Mouse (Mus musculus): ENCODE measurements at regions not wholly inside any gene's neighbourhood (a gene's known extent, or its start where the extent isn't known, plus 50 kb on each side); places are given as distances from the start of the nearest gene placed in this dataset.

DNA sequence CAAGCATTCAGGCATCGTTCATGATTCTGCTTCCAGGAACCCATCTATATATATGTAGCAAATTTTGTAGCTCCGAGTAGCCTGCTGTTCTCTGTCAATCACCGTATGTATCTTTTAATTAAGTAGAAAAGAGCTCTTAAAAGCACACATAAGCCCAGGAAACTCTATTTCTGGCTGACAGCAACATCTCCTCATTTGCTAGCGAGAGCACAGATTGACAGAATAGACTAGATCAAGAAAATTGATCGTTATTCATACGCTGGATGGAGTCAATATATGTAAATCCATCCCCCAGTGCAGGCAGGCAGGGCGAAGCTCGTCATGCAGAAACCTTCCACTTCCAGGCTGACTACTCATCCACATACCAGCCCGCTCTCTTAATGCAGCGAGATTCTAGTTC lies 185.6 kb downstream of the Tmem26 start:
- no peaks in the 10 kb centered on the region for H3K36me3 ChIP-seq (ENCODE audit: control insufficient read depth)

GRCm38 (mm10) chr10:68916147-68916546 lies 192.7 kb downstream of the Tmem26 start:
- TF ChIP-seq TAL1 (IDR thresholded peaks at IDR 0.05; ENCODE audit: low read length): no peak
- TF ChIP-seq GATA1 (IDR thresholded peaks at IDR 0.05; ENCODE audit: low read length): no peak
- no peaks in the 10 kb centered on the region for H3K4me1 ChIP-seq (ENCODE audit: control insufficient read depth)
- H3K4me3 ChIP-seq (replicated peaks): no peak overlapping the region
- H3K9me3 ChIP-seq (ENCODE audit: control insufficient read depth, low read length): peaks cover 10% of the 10 kb centered on the region
- no peaks in the 10 kb centered on the region for H3K27me3 ChIP-seq (ENCODE audit: control insufficient read depth)
- H3K36me3 ChIP-seq (ENCODE audit: control insufficient read depth): no peaks in the 10 kb centered on the region

More for the DNA sequence above, 185.6 kb downstream of the Tmem26 start:
- TF ChIP-seq TAL1 (IDR thresholded peaks at IDR 0.05; ENCODE audit: low read length) (no peak), GATA1 (IDR thresholded peaks at IDR 0.05; ENCODE audit: low read length) (no peak)
- Histone ChIP-seq H3K9me3 (ENCODE audit: control insufficient read depth, low read length) (peaks cover 5% of the 10 kb centered on the region; the same call in 1 of the 2 replicates), H3K4me3 (replicated peaks) (no peak overlapping the region), H3K27me3 (ENCODE audit: control insufficient read depth) (no peaks in the 10 kb centered on the region), H3K4me1 (ENCODE audit: control insufficient read depth) (no peaks in the 10 kb centered on the region)

DNA sequence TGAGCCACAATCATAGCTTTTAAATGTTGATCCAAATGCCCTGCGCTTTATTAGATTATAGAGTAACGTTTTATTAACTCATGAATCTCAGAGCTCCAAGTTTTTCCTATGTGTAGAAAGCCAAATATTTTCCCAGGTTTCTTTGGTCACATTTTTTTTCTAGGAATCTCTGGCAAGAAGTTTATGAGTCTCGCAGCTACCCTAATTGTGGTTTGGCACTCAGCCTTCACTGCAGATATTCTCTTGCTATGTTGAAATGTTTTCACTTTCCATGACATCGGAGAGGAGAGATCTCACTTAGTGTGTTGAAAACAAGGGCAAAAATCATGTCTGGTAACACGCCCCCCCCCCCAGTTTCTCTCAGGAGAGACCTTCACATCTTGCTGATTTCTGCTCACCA lies 212.4 kb downstream of the Tmem26 start:
- H3K36me3 ChIP-seq (ENCODE audit: control insufficient read depth): no peaks in the 10 kb centered on the region
- no peak overlapping the region for H3K4me3 ChIP-seq (replicated peaks)
- TF ChIP-seq GATA1 (IDR thresholded peaks at IDR 0.05; ENCODE audit: low read length) (no peak), TAL1 (IDR thresholded peaks at IDR 0.05; ENCODE audit: low read length) (no peak)
- H3K4me1 ChIP-seq (ENCODE audit: control insufficient read depth): no peaks in the 10 kb centered on the region
- no peaks in the 10 kb centered on the region for H3K27me3 ChIP-seq (ENCODE audit: control insufficient read depth)
- peaks cover 32% of the 10 kb centered on the region for H3K9me3 ChIP-seq (ENCODE audit: control insufficient read depth, low read length)

DNA sequence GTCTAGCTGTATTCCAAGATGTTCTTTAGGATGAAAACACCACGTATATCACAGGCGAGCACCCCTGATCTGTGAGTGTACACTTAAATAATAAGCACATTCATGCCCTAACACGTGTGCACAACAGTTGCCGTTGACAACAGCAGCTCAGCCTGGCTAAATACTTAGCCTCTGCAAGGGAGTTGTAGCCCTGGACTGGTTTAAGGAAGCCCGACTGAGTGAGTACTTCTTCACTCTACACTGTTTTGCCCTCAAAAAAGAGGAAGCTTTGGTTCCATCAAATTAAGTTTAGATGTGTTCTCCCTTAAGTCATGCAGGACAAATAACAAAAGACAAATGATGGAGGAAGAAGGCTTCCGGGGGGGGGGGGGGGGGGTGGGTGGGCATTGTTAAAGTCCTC lies 208.0 kb upstream of the Rhobtb1 start:
- Histone ChIP-seq H3K4me1 (ENCODE audit: control insufficient read depth) (no peaks in the 10 kb centered on the region), H3K36me3 (ENCODE audit: control insufficient read depth) (no peaks in the 10 kb centered on the region), H3K9me3 (ENCODE audit: control insufficient read depth, low read length) (peaks cover 17% of the 10 kb centered on the region), H3K27me3 (ENCODE audit: control insufficient read depth) (no peaks in the 10 kb centered on the region), H3K4me3 (replicated peaks) (no peak overlapping the region)
- no peak for TF ChIP-seq TAL1 (IDR thresholded peaks at IDR 0.05; ENCODE audit: low read length)
- TF ChIP-seq GATA1 (IDR thresholded peaks at IDR 0.05; ENCODE audit: low read length): no peak

- Histone ChIP-seq H3K4me3 (replicated peaks) (no peak overlapping the region), H3K9me3 (ENCODE audit: control insufficient read depth, low read length) (peaks cover 14% of the 10 kb centered on the region; the same call in 1 of the 2 replicates), H3K4me1 (ENCODE audit: control insufficient read depth) (no peaks in the 10 kb centered on the region)
Measured at GRCm38 (mm10) chr10:68956539-68956938, 194.7 kb upstream of the Rhobtb1 start.

DNA sequence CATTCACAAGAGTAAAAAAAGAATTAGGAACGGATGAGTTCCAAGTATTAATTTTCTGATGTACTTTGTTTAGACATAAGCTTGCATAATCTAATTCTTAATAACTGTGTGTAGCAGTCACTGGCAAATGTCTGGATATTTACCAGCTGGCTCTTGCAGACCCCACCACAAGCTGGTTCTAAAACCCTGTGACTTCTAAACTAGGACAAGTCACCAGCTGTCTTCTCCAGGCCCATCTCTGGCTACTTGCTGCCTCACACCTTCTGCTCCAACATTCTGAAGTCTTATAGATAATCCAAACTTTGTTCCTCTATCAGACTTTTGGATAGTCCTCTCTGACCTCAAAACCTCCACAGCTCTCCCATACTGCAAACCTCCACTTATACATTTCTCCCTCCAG lies 189.9 kb upstream of the Rhobtb1 start:
- Histone ChIP-seq H3K27me3 (ENCODE audit: control insufficient read depth) (no peaks in the 10 kb centered on the region), H3K4me3 (replicated peaks) (no peak overlapping the region), H3K4me1 (ENCODE audit: control insufficient read depth) (no peaks in the 10 kb centered on the region), H3K36me3 (ENCODE audit: control insufficient read depth) (no peaks in the 10 kb centered on the region), H3K9me3 (ENCODE audit: control insufficient read depth, low read length) (peaks cover 27% of the 10 kb centered on the region)
- TF ChIP-seq GATA1 (IDR thresholded peaks at IDR 0.05; ENCODE audit: low read length) (no peak), TAL1 (IDR thresholded peaks at IDR 0.05; ENCODE audit: low read length) (no peak)

More at GRCm38 (mm10) chr10:68956539-68956938, 194.7 kb upstream of the Rhobtb1 start:
- H3K27me3 ChIP-seq (ENCODE audit: control insufficient read depth): no peaks in the 10 kb centered on the region
- H3K36me3 ChIP-seq (ENCODE audit: control insufficient read depth): no peaks in the 10 kb centered on the region
- no peak for TF ChIP-seq TAL1 (IDR thresholded peaks at IDR 0.05; ENCODE audit: low read length)
- no peak for TF ChIP-seq GATA1 (IDR thresholded peaks at IDR 0.05; ENCODE audit: low read length)

DNA sequence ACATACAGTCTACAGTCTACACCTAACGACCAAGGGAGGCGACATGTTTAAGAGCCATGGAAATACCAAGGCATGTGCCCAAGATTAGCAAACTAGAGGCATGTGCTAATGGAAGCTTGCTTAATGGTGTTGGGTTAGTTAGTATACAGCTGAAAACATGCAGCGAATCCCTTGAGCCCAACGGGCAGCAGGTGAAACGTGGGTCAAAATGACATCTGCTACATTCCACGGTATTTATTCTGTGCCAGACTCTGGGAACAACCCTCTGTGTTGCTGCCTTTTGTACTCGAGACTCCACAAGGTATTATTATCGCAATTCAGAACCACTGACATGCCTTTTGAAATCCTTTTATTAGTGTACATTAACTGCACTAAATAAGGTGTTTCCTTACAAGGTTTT lies 188.1 kb upstream of the Rhobtb1 start:
- no peaks in the 10 kb centered on the region for H3K27me3 ChIP-seq (ENCODE audit: control insufficient read depth)
- H3K4me1 ChIP-seq (ENCODE audit: control insufficient read depth): no peaks in the 10 kb centered on the region
- H3K36me3 ChIP-seq (ENCODE audit: control insufficient read depth): no peaks in the 10 kb centered on the region
- TF ChIP-seq GATA1 (IDR thresholded peaks at IDR 0.05; ENCODE audit: low read length) (no peak), TAL1 (IDR thresholded peaks at IDR 0.05; ENCODE audit: low read length) (no peak)
- H3K9me3 ChIP-seq (ENCODE audit: control insufficient read depth, low read length): peaks cover 23% of the 10 kb centered on the region
- no peak overlapping the region for H3K4me3 ChIP-seq (replicated peaks)

DNA sequence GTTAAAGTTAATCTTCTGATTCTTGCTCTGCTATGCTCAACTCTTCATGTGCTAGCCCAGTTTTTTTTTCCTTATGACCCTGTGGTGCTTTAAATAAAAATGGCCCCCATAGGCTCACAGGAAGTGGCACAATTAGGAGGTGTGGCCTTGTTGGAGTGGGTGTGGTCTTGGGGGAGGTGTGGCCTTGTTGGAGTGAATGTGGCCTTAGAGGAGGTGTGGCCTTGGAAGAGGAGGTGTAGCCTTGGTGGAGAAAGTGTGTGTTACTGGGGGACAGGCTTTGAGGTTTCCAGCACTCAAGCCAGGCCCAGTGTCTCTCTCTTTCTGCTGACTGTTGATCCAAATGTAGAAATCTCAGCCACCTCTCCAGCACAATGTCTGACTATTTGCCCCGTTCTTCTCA lies 186.0 kb upstream of the Rhobtb1 start:
- H3K4me1 ChIP-seq (ENCODE audit: control insufficient read depth): no peaks in the 10 kb centered on the region
- no peak overlapping the region for H3K4me3 ChIP-seq (replicated peaks)
- no peaks in the 10 kb centered on the region for H3K36me3 ChIP-seq (ENCODE audit: control insufficient read depth)
- H3K27me3 ChIP-seq (ENCODE audit: control insufficient read depth): no peaks in the 10 kb centered on the region
- TF ChIP-seq TAL1 (IDR thresholded peaks at IDR 0.05; ENCODE audit: low read length) (no peak), GATA1 (IDR thresholded peaks at IDR 0.05; ENCODE audit: low read length) (no peak)
- peaks cover 31% of the 10 kb centered on the region for H3K9me3 ChIP-seq (ENCODE audit: control insufficient read depth, low read length)

GRCm38 (mm10) chr10:68967976-68968968 lies 183.0 kb upstream of the Rhobtb1 start:
- no peaks in the 10 kb centered on the region for H3K36me3 ChIP-seq (ENCODE audit: control insufficient read depth)
- H3K4me3 ChIP-seq (replicated peaks): no peak overlapping the region
- no peaks in the 10 kb centered on the region for H3K27me3 ChIP-seq (ENCODE audit: control insufficient read depth)
- H3K9me3 ChIP-seq (ENCODE audit: control insufficient read depth, low read length): peaks cover 32% of the 10 kb centered on the region
- TF ChIP-seq TAL1 (IDR thresholded peaks at IDR 0.05; ENCODE audit: low read length) (no peak), GATA1 (IDR thresholded peaks at IDR 0.05; ENCODE audit: low read length) (no peak)
- H3K4me1 ChIP-seq (ENCODE audit: control insufficient read depth): no peaks in the 10 kb centered on the region

All from erythroblast, embryonic 14.5 days (primary cell).